Mouse (Mus musculus) midbrain, postnatal 0 days (tissue): ENCODE data around the gene Gm19426. TPM values are rescaled to one million over a fixed set of nuclear protein-coding genes. Genes with fewer than 3 reads are reported as not detected.

Source experiments
- ATAC-seq: fragments of 200-750 bp; cut with Nextera tagmentation; 2 replicates; pipeline ENCODE4 v1.8.0; 2017; ENCODE audit warnings: moderate number of reproducible peaks, mild to moderate bottlenecking, moderate TSS enrichment, moderate library complexity; ENCODE audit not compliant: low FRiP score
- DNase-seq: peaks from one replicate; pipeline ENCODE4 v3.0.0-alpha.2; 2015; ENCODE audit warnings: low spot score
- H3K27ac ChIP-seq: fragments of 300-500 bp; sonication (generic); 2 replicates; pipeline ENCODE4 v1.5.1; 2014; ENCODE audit warnings: low read depth, mild to moderate bottlenecking, low read length, mixed read lengths
- H3K27me3 ChIP-seq: fragments of 300-500 bp; sonication (generic); 2 replicates; pipeline ENCODE4 v1.6.1; 2014; ENCODE audit warnings: low read length, control low read depth, mixed read lengths; ENCODE audit not compliant: insufficient read depth
- H3K36me3 ChIP-seq: fragments of 300-500 bp; sonication (generic); 2 replicates; pipeline ENCODE4 v1.6.1; 2014; ENCODE audit warnings: low read length, control low read depth, mixed read lengths; ENCODE audit not compliant: insufficient read depth
- H3K4me1 ChIP-seq: fragments of 300-500 bp; sonication (generic); 2 replicates; pipeline ENCODE4 v1.6.1; 2014; ENCODE audit warnings: mild to moderate bottlenecking, control low read depth, antibody characterized with exemption, low read length, mixed read lengths; ENCODE audit not compliant: insufficient read depth
- H3K4me2 ChIP-seq: fragments of 300-500 bp; sonication (generic); 2 replicates; pipeline ENCODE4 v1.6.1; 2014; ENCODE audit warnings: low read depth, mild to moderate bottlenecking, low read length, mixed read lengths; ENCODE audit not compliant: poor library complexity, severe bottlenecking
- H3K4me3 ChIP-seq: fragments of 300-500 bp; sonication (generic); 2 replicates; pipeline ENCODE4 v1.5.1; 2014; ENCODE audit warnings: low read depth, mild to moderate bottlenecking, low read length, moderate library complexity
- H3K9ac ChIP-seq: fragments of 300-500 bp; sonication (generic); replicated peaks from 2 replicates; pipeline ENCODE4 v1.6.1; 2014; ENCODE audit warnings: mild to moderate bottlenecking, low read length, moderate library complexity, mixed read lengths; ENCODE audit not compliant: poor library complexity, severe bottlenecking
- H3K9me3 ChIP-seq: fragments of 300-500 bp; sonication (generic); 2 replicates; pipeline ENCODE4 v1.6.1; 2016; ENCODE audit warnings: low read length, control low read depth
- CTCF ChIP-seq: IDR thresholded peaks from 2 replicates; pipeline ENCODE4 v1.5.1; 2016; ENCODE audit warnings: antibody characterized with exemption, mild to moderate bottlenecking
- WGBS: fragments of 180-500 bp; shearing (Covaris S2); extraction: QIAGEN DNeasy Blood & Tissue Kit; methylation state at CpG from one replicate; pipeline ENCODE4 v1.1.7; 2014; 5-methylcytosine and 5-hydroxymethylcytosine counted together
- polyA plus RNA-seq: library from polyadenylated mRNA; unstranded; fragments of >200 nt; fragmentation: Nextera tagmentation; extraction: Ambion mirVana; gene quantifications from 2 replicates; pipeline ENCODE4 v1.2.1, GENCODE M21; 2015
- total RNA-seq: library from RNA; depleted of rRNA; stranded (reverse); fragments of >200 nt; gene quantifications from 2 replicates; pipeline ENCODE4 v1.2.3, GENCODE M21; 2014

Gm19426 gene
- total and polyA plus RNA-seq, 2 experiments from 2014 or later, result 0.88 to 2.1 TPM

GRCm38 (mm10) chr2:84761309-84761708, 17.9 kb upstream of the Gm19426 start:
- H3K4me1 ChIP-seq, result no peaks in the 10 kb centered on the region
- no peak overlapping the region for H3K9ac ChIP-seq
- ATAC-seq (no peak), DNase-seq (no peak)
- no peak overlapping the region for H3K27ac ChIP-seq
- no peak overlapping the region for H3K4me3 ChIP-seq
- TF ChIP-seq CTCF, result no peak
- no peak overlapping the region for H3K4me2 ChIP-seq
- H3K9me3 ChIP-seq, result no peaks in the 10 kb centered on the region
- H3K27me3 ChIP-seq, result no peaks in the 10 kb centered on the region
- 85% methylated on average over 3 of the region's 3 CpGs for WGBS
- no peaks in the 10 kb centered on the region for H3K36me3 ChIP-seq

- H3K9ac ChIP-seq, result no peak overlapping the region
- no peaks in the 10 kb centered on the region for H3K36me3 ChIP-seq
- H3K4me2 ChIP-seq, result no peak overlapping the region
- ATAC-seq (no peak), DNase-seq (no peak)
- H3K4me1 ChIP-seq, result no peaks in the 10 kb centered on the region
- no peaks in the 10 kb centered on the region for H3K27me3 ChIP-seq
- no peak for TF ChIP-seq CTCF
- H3K9me3 ChIP-seq, result no peaks in the 10 kb centered on the region
- 65% methylated on average over 8 of the region's 8 CpGs for WGBS
- H3K4me3 ChIP-seq, result no peak overlapping the region
- H3K27ac ChIP-seq, result no peak overlapping the region
These were observed 17.3 kb upstream of the Gm19426 start for GRCm38 (mm10) chr2:84760777-84761176.

GRCm38 (mm10) chr2:84758542-84759127, 15.2 kb upstream of the Gm19426 start:
- Histone ChIP-seq H3K36me3 (no peaks in the 10 kb centered on the region), H3K9ac (no peak overlapping the region), H3K9me3 (no peaks in the 10 kb centered on the region), H3K27ac (no peak overlapping the region), H3K4me3 (no peak overlapping the region), H3K4me1 (no peaks in the 10 kb centered on the region), H3K27me3 (no peaks in the 10 kb centered on the region), H3K4me2 (no peak overlapping the region)
- TF ChIP-seq CTCF, result peak; percentile 74
- peak; percentile 77 for DNase-seq
- peak; percentile 56; the same call in 1 of the 2 replicates for ATAC-seq
- 0% methylated on average over 2 of the region's 2 CpGs for WGBS

- WGBS, result 59% methylated on average over 7 of the region's 7 CpGs
- no peaks in the 10 kb centered on the region for H3K9me3 ChIP-seq
- H3K27ac ChIP-seq, result no peak overlapping the region
- no peak overlapping the region for H3K9ac ChIP-seq
- H3K4me3 ChIP-seq, result no peak overlapping the region
- H3K4me1 ChIP-seq, result no peaks in the 10 kb centered on the region
- H3K27me3 ChIP-seq, result no peaks in the 10 kb centered on the region
- ATAC-seq (no peak), DNase-seq (no peak)
- H3K36me3 ChIP-seq, result no peaks in the 10 kb centered on the region
- H3K4me2 ChIP-seq, result no peak overlapping the region
- no peak for TF ChIP-seq CTCF
These were observed 13.7 kb upstream of the Gm19426 start for GRCm38 (mm10) chr2:84757026-84757682.

GRCm38 (mm10) chr2:84756245-84756644, 12.8 kb upstream of the Gm19426 start:
- H3K27me3 ChIP-seq, result no peaks in the 10 kb centered on the region
- no peak overlapping the region for H3K9ac ChIP-seq
- TF ChIP-seq CTCF, result no peak
- no peak overlapping the region for H3K4me3 ChIP-seq
- H3K36me3 ChIP-seq, result no peaks in the 10 kb centered on the region
- DNase-seq, result no peak
- H3K27ac ChIP-seq, result no peak overlapping the region
- H3K4me1 ChIP-seq, result no peaks in the 10 kb centered on the region
- no peak for ATAC-seq
- no peak overlapping the region for H3K4me2 ChIP-seq
- H3K9me3 ChIP-seq, result no peaks in the 10 kb centered on the region
- 91% methylated on average over 5 of the region's 5 CpGs for WGBS

GRCm38 (mm10) chr2:84750115-84750514, 6.7 kb upstream of the Gm19426 start:
- Histone ChIP-seq H3K36me3 (no peaks in the 10 kb centered on the region), H3K27ac (no peak overlapping the region), H3K4me3 (no peak overlapping the region), H3K9me3 (no peaks in the 10 kb centered on the region), H3K9ac (no peak overlapping the region), H3K4me1 (no peaks in the 10 kb centered on the region), H3K27me3 (no peaks in the 10 kb centered on the region), H3K4me2 (no peak overlapping the region)
- 79% methylated on average over 6 of the region's 6 CpGs for WGBS
- ATAC-seq (no peak), DNase-seq (no peak)
- TF ChIP-seq CTCF, result no peak
